Mouse (Mus musculus) heart, adult 2 months (tissue): ENCODE results near the gene Cyp2a22.

Experiments
- CTCF ChIP-seq: fragments of 200-600 bp; IDR thresholded peaks from 2 replicates; pipeline ENCODE4 v1.8.1; 2022; ENCODE audit warnings: antibody characterized with exemption, mild to moderate bottlenecking, moderate library complexity
- EP300 ChIP-seq: fragments of 200-500 bp; IDR thresholded peaks from 2 replicates; pipeline ENCODE4 v1.6.1; 2011; ENCODE audit warnings: low read depth, low read length, control low read depth; ENCODE audit not compliant: insufficient read depth

GRCm38 (mm10) chr7:26982551-26982950 is 43.4 kb upstream of the Cyp2a22 start:
- TF ChIP-seq CTCF (no peak), EP300 (no peak)
